Mouse (Mus musculus) forebrain, embryonic 11.5 days (tissue): Measurements from ENCODE around the gene Tcf20. TPM values are rescaled to one million over a fixed set of nuclear protein-coding genes. Genes with fewer than 3 reads are reported as not detected.

Experiments
- ATAC-seq: fragments of 200-750 bp; cut with Nextera tagmentation; replicated peaks from 2 replicates; pipeline ENCODE4 v1.8.0; 2017; ENCODE audit warnings: moderate TSS enrichment; ENCODE audit not compliant: low FRiP score
- DNase-seq: peaks from one replicate; pipeline ENCODE4 v3.0.0-alpha.2; 2017; ENCODE audit warnings: low spot score
- H3K27ac ChIP-seq: fragments of 300-500 bp; sonication (generic); 2 replicates; pipeline ENCODE4 v1.5.1; 2014; ENCODE audit warnings: low read depth, low read length
- H3K27me3 ChIP-seq: fragments of 300-500 bp; sonication (generic); 2 replicates; pipeline ENCODE4 v1.6.1; 2014; ENCODE audit warnings: mild to moderate bottlenecking, low read length, mixed read lengths; ENCODE audit not compliant: control insufficient read depth, insufficient read depth
- H3K36me3 ChIP-seq: fragments of 300-500 bp; sonication (generic); 2 replicates; pipeline ENCODE4 v1.6.1; 2014; ENCODE audit warnings: mild to moderate bottlenecking, low read length, moderate library complexity, mixed read lengths; ENCODE audit not compliant: control insufficient read depth, insufficient read depth
- H3K4me1 ChIP-seq: fragments of 300-500 bp; sonication (generic); replicated peaks from 2 replicates; pipeline ENCODE4 v1.6.1; 2014; ENCODE audit warnings: low read length, mixed read lengths; ENCODE audit not compliant: control insufficient read depth, insufficient read depth
- H3K4me2 ChIP-seq: fragments of 300-500 bp; sonication (generic); 2 replicates; pipeline ENCODE4 v1.6.1; 2014; ENCODE audit warnings: low read depth, mild to moderate bottlenecking, low read length, moderate library complexity, mixed read lengths; ENCODE audit not compliant: severe bottlenecking
- H3K4me3 ChIP-seq: fragments of 300-500 bp; sonication (generic); 2 replicates; pipeline ENCODE4 v1.5.1; 2014; ENCODE audit warnings: low read depth, low read length
- H3K9ac ChIP-seq: fragments of 300-500 bp; sonication (generic); 2 replicates; pipeline ENCODE4 v1.6.1; 2014; ENCODE audit warnings: low read length
- H3K9me3 ChIP-seq: fragments of 300-500 bp; sonication (generic); 2 replicates; pipeline ENCODE4 v1.6.1; 2016; ENCODE audit warnings: low read length, mixed read lengths; ENCODE audit not compliant: control insufficient read depth
- WGBS: fragments of 180-500 bp; shearing (Covaris S2); extraction: QIAGEN DNeasy Blood & Tissue Kit; methylation state at CpG from one replicate; pipeline ENCODE4 v1.1.7; 2014; 5-methylcytosine and 5-hydroxymethylcytosine counted together
- polyA plus RNA-seq: library from polyadenylated mRNA; unstranded; fragments of >200 nt; fragmentation: Nextera tagmentation; extraction: Ambion mirVana; gene quantifications from 2 replicates; pipeline ENCODE4 v1.2.1, GENCODE M21; 2014

Gene Tcf20
- polyA plus RNA-seq, 1 experiment from 2014 or later, result 12.6 TPM

- Histone ChIP-seq H3K27ac (peak overlapping the region; percentile 87), H3K9ac (0 out of 2 replicates have a peak overlapping the region, but pooled peaks have one; percentile 12), H3K4me2 (peak overlapping the region; percentile 30; the same call in 1 of the 2 replicates), H3K9me3 (no peaks in the 10 kb centered on the region; the same call in 1 of the 2 replicates), H3K4me1 (peaks cover 46% of the 10 kb centered on the region), H3K36me3 (no peaks in the 10 kb centered on the region), H3K27me3 (peaks cover 17% of the 10 kb centered on the region), H3K4me3 (no peak overlapping the region)
- ATAC-seq (0 out of 2 replicates have a peak, but pooled peaks have one; percentile 1), DNase-seq (no peak)
- WGBS, result 5% methylated on average over 4 of the region's 4 CpGs
Measured at GRCm38 (mm10) chr15:82984097-82984496, 3.6 kb downstream of the Tcf20 start.

- H3K4me3 ChIP-seq, result no peak overlapping the region; the same call in 1 of the 2 replicates
- peaks cover 40% of the 10 kb centered on the region for H3K4me1 ChIP-seq
- DNase-seq (peak; percentile 81), ATAC-seq (peak; percentile 62)
- peak overlapping the region; percentile 87 for H3K27ac ChIP-seq
- H3K36me3 ChIP-seq, result no peaks in the 10 kb centered on the region
- H3K27me3 ChIP-seq, result peaks cover 17% of the 10 kb centered on the region
- WGBS, result 4% methylated on average over 9 of the region's 9 CpGs
- H3K9me3 ChIP-seq, result no peaks in the 10 kb centered on the region; the same call in 1 of the 2 replicates
- H3K4me2 ChIP-seq, result peak overlapping the region; percentile 45
- peak overlapping the region; percentile 27; the same call in 1 of the 2 replicates for H3K9ac ChIP-seq
Measured at GRCm38 (mm10) chr15:82983416-82984026, 4.2 kb downstream of the Tcf20 start.

- Histone ChIP-seq H3K9me3 (no peaks in the 10 kb centered on the region; the same call in 1 of the 2 replicates), H3K36me3 (no peaks in the 10 kb centered on the region), H3K4me1 (peaks cover 34% of the 10 kb centered on the region), H3K27ac (peak overlapping the region; percentile 87), H3K4me2 (peak overlapping the region; percentile 45), H3K9ac (peak overlapping the region; percentile 27), H3K4me3 (peak overlapping the region; percentile 8; the same call in 1 of the 2 replicates), H3K27me3 (peaks cover 17% of the 10 kb centered on the region)
- peak; percentile 15; the same call in 1 of the 2 replicates for ATAC-seq
- 7% methylated on average over 17 of the region's 18 CpGs for WGBS
- DNase-seq, result peak; percentile 73
Measured at GRCm38 (mm10) chr15:82982724-82983415, 4.8 kb downstream of the Tcf20 start.

GRCm38 (mm10) chr15:82981676-82982520 is 5.8 kb downstream of the Tcf20 start:
- ATAC-seq (no peak), DNase-seq (no peak)
- Histone ChIP-seq H3K27me3 (peaks cover 15% of the 10 kb centered on the region), H3K36me3 (no peaks in the 10 kb centered on the region), H3K4me3 (no peak overlapping the region), H3K4me1 (peaks cover 30% of the 10 kb centered on the region), H3K4me2 (peak overlapping the region; percentile 45; the same call in 1 of the 2 replicates), H3K27ac (peak overlapping the region; percentile 46; the same call in 1 of the 2 replicates), H3K9ac (peak overlapping the region; percentile 27; the same call in 1 of the 2 replicates), H3K9me3 (no peaks in the 10 kb centered on the region; the same call in 1 of the 2 replicates)
- WGBS, result 38% methylated on average over 15 of the region's 15 CpGs

- ATAC-seq, result no peak
- Histone ChIP-seq H3K4me3 (no peak overlapping the region), H3K4me2 (no peak overlapping the region), H3K27ac (no peak overlapping the region), H3K9me3 (no peaks in the 10 kb centered on the region; the same call in 1 of the 2 replicates), H3K27me3 (no peaks in the 10 kb centered on the region; the same call in 1 of the 2 replicates), H3K4me1 (peaks cover 20% of the 10 kb centered on the region), H3K9ac (no peak overlapping the region; the same call in 1 of the 2 replicates), H3K36me3 (no peaks in the 10 kb centered on the region)
- 90% methylated on average over 1 of the region's 1 CpGs for WGBS
- no peak for DNase-seq
Measured at GRCm38 (mm10) chr15:82979531-82979930, 8.1 kb downstream of the Tcf20 start.

GRCm38 (mm10) chr15:82974471-82974870 is 13.2 kb downstream of the Tcf20 start:
- H3K27me3 ChIP-seq, result no peaks in the 10 kb centered on the region; the same call in 1 of the 2 replicates
- no peaks in the 10 kb centered on the region; the same call in 1 of the 2 replicates for H3K4me1 ChIP-seq
- H3K27ac ChIP-seq, result no peak overlapping the region
- H3K36me3 ChIP-seq, result no peaks in the 10 kb centered on the region
- no peaks in the 10 kb centered on the region for H3K9me3 ChIP-seq
- H3K9ac ChIP-seq, result no peak overlapping the region
- ATAC-seq (no peak), DNase-seq (no peak)
- H3K4me3 ChIP-seq, result no peak overlapping the region
- H3K4me2 ChIP-seq, result no peak overlapping the region
- 89% methylated on average over 1 of the region's 1 CpGs for WGBS

GRCm38 (mm10) chr15:82969206-82969721 is 18.4 kb downstream of the Tcf20 start:
- Histone ChIP-seq H3K4me2 (no peak overlapping the region), H3K36me3 (no peaks in the 10 kb centered on the region), H3K27me3 (peaks cover 18% of the 10 kb centered on the region; the same call in 1 of the 2 replicates), H3K4me3 (no peak overlapping the region), H3K9me3 (no peaks in the 10 kb centered on the region), H3K27ac (no peak overlapping the region), H3K4me1 (peaks cover 17% of the 10 kb centered on the region), H3K9ac (peak overlapping the region; percentile 21; the same call in 1 of the 2 replicates)
- ATAC-seq (no peak), DNase-seq (no peak)
- 33% methylated on average over 6 of the region's 6 CpGs for WGBS

- Histone ChIP-seq H3K9me3 (no peaks in the 10 kb centered on the region), H3K4me3 (no peak overlapping the region), H3K27me3 (peaks cover 18% of the 10 kb centered on the region; the same call in 1 of the 2 replicates), H3K36me3 (no peaks in the 10 kb centered on the region), H3K4me2 (peak overlapping the region; percentile 41), H3K4me1 (peaks cover 19% of the 10 kb centered on the region), H3K9ac (peak overlapping the region; percentile 21), H3K27ac (peak overlapping the region; percentile 55)
- DNase-seq, result peak; percentile 83
- WGBS, result 3% methylated on average over 22 of the region's 22 CpGs
- peak; percentile 60 for ATAC-seq
Measured at GRCm38 (mm10) chr15:82968449-82968848, 19.2 kb downstream of the Tcf20 start.
